Mouse (Mus musculus) right cerebral cortex, postnatal 25 days (tissue): Measurements from ENCODE around the gene Dnaaf1.

Experiments
- DNase-seq: peaks from one replicate; pipeline ENCODE4 v3.0.0; 2022

Gene Dnaaf1

GRCm38 (mm10) chr8:119624916-119625315, 49.9 kb downstream of the Dnaaf1 start:
- no peak for DNase-seq

GRCm38 (mm10) chr8:119625788-119626187, 50.8 kb downstream of the Dnaaf1 start:
- DNase-seq = no peak

- no peak for DNase-seq
Observed at GRCm38 (mm10) chr8:119627199-119627598, 52.2 kb downstream of the Dnaaf1 start.

- DNase-seq = no peak
Observed at GRCm38 (mm10) chr8:119627613-119628359, 52.8 kb downstream of the Dnaaf1 start.

- DNase-seq = no peak
Observed at GRCm38 (mm10) chr8:119630841-119631240, 55.8 kb downstream of the Dnaaf1 start.

- DNase-seq = no peak
Observed at GRCm38 (mm10) chr8:119632246-119632645, 57.2 kb downstream of the Dnaaf1 start.

- no peak for DNase-seq
Observed at GRCm38 (mm10) chr8:119632909-119633308, 57.9 kb downstream of the Dnaaf1 start.

GRCm38 (mm10) chr8:119634616-119635336, 59.7 kb downstream of the Dnaaf1 start:
- DNase-seq = no peak

- DNase-seq = no peak
Observed at GRCm38 (mm10) chr8:119635378-119635777, 60.3 kb downstream of the Dnaaf1 start, which contains the start of gene Kcng4. TSS of gene Kcng4 (minus strand) at chr8:119635680.

GRCm38 (mm10) chr8:119635958-119636357, 60.9 kb downstream of the Dnaaf1 start:
- no peak for DNase-seq

- no peak for DNase-seq
Observed at GRCm38 (mm10) chr8:119636766-119637165, 61.7 kb downstream of the Dnaaf1 start.

GRCm38 (mm10) chr8:119637381-119637780, 62.3 kb downstream of the Dnaaf1 start:
- no peak for DNase-seq

GRCm38 (mm10) chr8:119638261-119638660, 63.2 kb downstream of the Dnaaf1 start:
- DNase-seq = no peak

- no peak for DNase-seq
Observed at GRCm38 (mm10) chr8:119639798-119640197, 64.8 kb downstream of the Dnaaf1 start.

GRCm38 (mm10) chr8:119641058-119641457, 66.0 kb downstream of the Dnaaf1 start:
- DNase-seq = no peak

GRCm38 (mm10) chr8:119642960-119643359, 67.9 kb downstream of the Dnaaf1 start:
- no peak for DNase-seq

- DNase-seq = no peak
Observed at GRCm38 (mm10) chr8:119644429-119644960, 69.5 kb downstream of the Dnaaf1 start.

- no peak for DNase-seq
Observed at GRCm38 (mm10) chr8:119644981-119645597, 70.1 kb downstream of the Dnaaf1 start.

GRCm38 (mm10) chr8:119646197-119646596, 71.2 kb downstream of the Dnaaf1 start:
- DNase-seq = no peak

GRCm38 (mm10) chr8:119646846-119647245, 71.8 kb downstream of the Dnaaf1 start:
- DNase-seq = no peak
